Mouse (Mus musculus) E14TG2a.4 (cell line): ENCODE data around the gene Kpna7.

Source experiments
- H3K27me3 ChIP-seq: 2 replicates; pipeline ENCODE4 v1.6.1; 2014; ENCODE audit warnings: low read length, control low read depth; ENCODE audit not compliant: insufficient read depth
- H3K36me3 ChIP-seq: 2 replicates; pipeline ENCODE4 v1.6.1; 2014; ENCODE audit warnings: low read length, control low read depth; ENCODE audit not compliant: insufficient read depth
- H3K4me1 ChIP-seq: replicated peaks from 2 replicates; pipeline ENCODE4 v1.6.1; 2014; ENCODE audit warnings: low read depth, low read length, control low read depth
- H3K4me3 ChIP-seq: replicated peaks from 2 replicates; pipeline ENCODE4 v1.5.1; 2014; ENCODE audit warnings: mild to moderate bottlenecking, low read length
- H3K9me3 ChIP-seq: 2 replicates; pipeline ENCODE4 v1.6.1; 2014; ENCODE audit warnings: low read length, control low read depth
- CTCF ChIP-seq: conservative IDR thresholded peaks from 2 replicates; pipeline ENCODE4 v1.5.1; 2014; ENCODE audit warnings: low read length
- NANOG ChIP-seq: IDR thresholded peaks from 2 replicates; pipeline ENCODE4 v1.6.1; 2014; ENCODE audit warnings: borderline replicate concordance, low read length, mixed read lengths
- POU5F1 ChIP-seq: IDR thresholded peaks from 2 replicates; pipeline ENCODE4 v1.6.1; 2014; ENCODE audit warnings: low read length, borderline replicate concordance

The Kpna7 gene

GRCm38 (mm10) chr5:145014278-145014677 lies 69.6 kb downstream of the Kpna7 start:
- Histone ChIP-seq H3K9me3 (no peaks in the 10 kb centered on the region), H3K4me3 (no peak overlapping the region), H3K4me1 (no peaks in the 10 kb centered on the region), H3K36me3 (no peaks in the 10 kb centered on the region), H3K27me3 (no peaks in the 10 kb centered on the region)
- TF ChIP-seq CTCF (no peak), NANOG (no peak), POU5F1 (no peak)

- TF ChIP-seq CTCF: no peak
- H3K9me3 ChIP-seq: no peaks in the 10 kb centered on the region
- H3K27me3 ChIP-seq: no peaks in the 10 kb centered on the region
Measured at GRCm38 (mm10) chr5:145008878-145009659, 74.8 kb downstream of the Kpna7 start.

GRCm38 (mm10) chr5:145005596-145005995 lies 78.2 kb downstream of the Kpna7 start:
- Histone ChIP-seq H3K27me3 (no peaks in the 10 kb centered on the region), H3K36me3 (no peaks in the 10 kb centered on the region), H3K4me1 (peaks cover 13% of the 10 kb centered on the region), H3K4me3 (no peak overlapping the region), H3K9me3 (no peaks in the 10 kb centered on the region)
- TF ChIP-seq CTCF (no peak), NANOG (no peak)

More at GRCm38 (mm10) chr5:145008878-145009659, 74.8 kb downstream of the Kpna7 start:
- Histone ChIP-seq H3K36me3 (no peaks in the 10 kb centered on the region), H3K4me3 (no peak overlapping the region), H3K4me1 (peaks cover 12% of the 10 kb centered on the region)

- Histone ChIP-seq H3K4me1 (peaks cover 15% of the 10 kb centered on the region), H3K4me3 (no peak overlapping the region), H3K9me3 (no peaks in the 10 kb centered on the region), H3K27me3 (no peaks in the 10 kb centered on the region), H3K36me3 (no peaks in the 10 kb centered on the region)
- TF ChIP-seq POU5F1: no peak
- no peak for TF ChIP-seq NANOG
- TF ChIP-seq CTCF: no peak
Measured at GRCm38 (mm10) chr5:145004495-145004894, 79.3 kb downstream of the Kpna7 start.

- Histone ChIP-seq H3K4me1 (peaks cover 20% of the 10 kb centered on the region), H3K27me3 (no peaks in the 10 kb centered on the region), H3K36me3 (no peaks in the 10 kb centered on the region), H3K9me3 (no peaks in the 10 kb centered on the region), H3K4me3 (no peak overlapping the region)
- TF ChIP-seq CTCF (no peak), POU5F1 (no peak), NANOG (no peak)
Measured at GRCm38 (mm10) chr5:145003362-145003761, 80.5 kb downstream of the Kpna7 start.

GRCm38 (mm10) chr5:144998491-144998890 lies 85.3 kb downstream of the Kpna7 start:
- Histone ChIP-seq H3K9me3 (no peaks in the 10 kb centered on the region), H3K27me3 (no peaks in the 10 kb centered on the region), H3K4me3 (no peak overlapping the region), H3K4me1 (peaks cover 8% of the 10 kb centered on the region; the same call in 1 of the 2 replicates), H3K36me3 (no peaks in the 10 kb centered on the region)
- TF ChIP-seq NANOG: no peak
- peak; percentile 91 for TF ChIP-seq CTCF
- TF ChIP-seq POU5F1: no peak

- H3K9me3 ChIP-seq: no peaks in the 10 kb centered on the region
Measured at GRCm38 (mm10) chr5:144990481-144990880, 93.3 kb downstream of the Kpna7 start.

GRCm38 (mm10) chr5:144990051-144990450 lies 93.8 kb downstream of the Kpna7 start:
- no peak overlapping the region for H3K4me3 ChIP-seq
- H3K9me3 ChIP-seq: no peaks in the 10 kb centered on the region
- no peaks in the 10 kb centered on the region for H3K36me3 ChIP-seq
- no peaks in the 10 kb centered on the region for H3K27me3 ChIP-seq
- H3K4me1 ChIP-seq: peaks cover 23% of the 10 kb centered on the region
- TF ChIP-seq CTCF: no peak
- TF ChIP-seq POU5F1: no peak
- no peak for TF ChIP-seq NANOG

More at GRCm38 (mm10) chr5:144990481-144990880, 93.3 kb downstream of the Kpna7 start:
- Histone ChIP-seq H3K27me3 (no peaks in the 10 kb centered on the region), H3K4me1 (peaks cover 23% of the 10 kb centered on the region), H3K4me3 (no peak overlapping the region), H3K36me3 (no peaks in the 10 kb centered on the region)
- TF ChIP-seq NANOG (no peak), POU5F1 (no peak), CTCF (no peak)

GRCm38 (mm10) chr5:144989061-144989405 lies 94.8 kb downstream of the Kpna7 start:
- Histone ChIP-seq H3K4me1 (peaks cover 23% of the 10 kb centered on the region), H3K36me3 (no peaks in the 10 kb centered on the region), H3K27me3 (no peaks in the 10 kb centered on the region), H3K4me3 (no peak overlapping the region), H3K9me3 (no peaks in the 10 kb centered on the region)
- no peak for TF ChIP-seq NANOG
- TF ChIP-seq POU5F1: no peak
- no peak for TF ChIP-seq CTCF
